Mouse (Mus musculus) G1E (cell line): ENCODE data around the gene Fbxo3. TPM values are rescaled to one million over a fixed set of nuclear protein-coding genes. Genes with fewer than 3 reads are reported as not detected.
"Not testable (repeated sequence)": the region's sequence is repeated elsewhere in the genome, so short reads cannot be mapped to it uniquely, and the experiment has no call there.

ENCODE experiments used
- ATAC-seq: 2 replicates; pipeline ENCODE4 v1.8.0; 2016; ENCODE audit warnings: mild to moderate bottlenecking; ENCODE audit not compliant: insufficient number of reproducible peaks, poor library complexity, low FRiP score, severe bottlenecking; ENCODE audit errors: extremely low read depth
- DNase-seq: peaks from one replicate; pipeline ENCODE4 v3.0.0; 2012; ENCODE audit warnings: low spot score
- H3K27me3 ChIP-seq: 2 replicates; pipeline ENCODE4 v1.6.1; 2012; ENCODE audit warnings: mild to moderate bottlenecking, low read length, inconsistent platforms; ENCODE audit not compliant: insufficient read depth
- H3K36me3 ChIP-seq: replicated peaks from 2 replicates; pipeline ENCODE3; 2012; ENCODE audit warnings: mild to moderate bottlenecking, inconsistent platforms
- H3K4me1 ChIP-seq: 2 replicates; pipeline ENCODE4 v1.6.1; 2012; ENCODE audit warnings: low read depth, low read length, inconsistent platforms, mixed read lengths; ENCODE audit not compliant: insufficient read depth
- H3K4me3 ChIP-seq: 2 replicates; pipeline ENCODE4 v1.5.1; 2012; ENCODE audit warnings: low read depth, mild to moderate bottlenecking, inconsistent platforms, low read length, moderate library complexity, mixed read lengths
- H3K9me3 ChIP-seq: replicated peaks from 2 replicates; pipeline ENCODE4 v1.6.1; 2012; ENCODE audit warnings: inconsistent platforms
- CTCF ChIP-seq: IDR thresholded peaks from 2 replicates; pipeline ENCODE4 v1.5.1; 2012; ENCODE audit warnings: low read depth, low read length, inconsistent platforms, mixed read lengths
- GATA1 ChIP-seq: IDR thresholded peaks from 2 replicates; pipeline ENCODE4 v1.6.1; 2012; ENCODE audit warnings: borderline replicate concordance, low read length, inconsistent platforms, mixed read lengths
- GATA2 ChIP-seq: IDR thresholded peaks from 2 replicates; pipeline ENCODE4 v1.6.1; 2012; ENCODE audit warnings: low read depth, low read length, inconsistent platforms, borderline replicate concordance
- POLR2AphosphoS5 ChIP-seq: IDR thresholded peaks from 2 replicates; pipeline ENCODE4 v1.6.1; 2012; ENCODE audit warnings: low read depth, low read length, inconsistent platforms; ENCODE audit not compliant: insufficient replicate concordance
- TAL1 ChIP-seq: conservative IDR thresholded peaks from 2 replicates; pipeline ENCODE4 v1.6.1; 2012; ENCODE audit warnings: low read depth, low read length, inconsistent platforms, mixed read lengths
- polyA plus RNA-seq: library from polyadenylated mRNA; stranded (reverse); fragments of >175 nt; gene quantifications from 2 replicates; pipeline ENCODE4 v1.2.3, GENCODE M21; 2012
- total RNA-seq, 2 experiments: library from RNA; stranded (forward) in 1 of 2; stranded (reverse) in 1 of 2; fragments of 200-1000 nt in 1 of 2; fragments of >200 nt in 1 of 2; fragmentation: Nextera tagmentation in 1 of 2; gene quantifications; 2 replicates each; pipeline ENCODE4 v1.2.3; 2014 to 2017

The Fbxo3 gene
- total and polyA plus RNA-seq, 3 experiments = 9.4 to 126 (median 76.4) TPM

GRCm38 (mm10) chr2:103992618-103993332 is 34.7 kb upstream of the Fbxo3 start:
- TF ChIP-seq POLR2AphosphoS5 (no peak), GATA2 (no peak), CTCF (no peak), TAL1 (no peak), GATA1 (no peak)
- no peaks in the 10 kb centered on the region for H3K4me1 ChIP-seq
- no peak for DNase-seq
- no peak for ATAC-seq
- H3K36me3 ChIP-seq = no peaks in the 10 kb centered on the region
- H3K4me3 ChIP-seq = no peak overlapping the region
- peaks cover 16% of the 10 kb centered on the region for H3K27me3 ChIP-seq
- no peaks in the 10 kb centered on the region for H3K9me3 ChIP-seq

GRCm38 (mm10) chr2:104001076-104001475 is 26.4 kb upstream of the Fbxo3 start:
- TF ChIP-seq CTCF (peak; percentile 48), POLR2AphosphoS5 (no peak)
- DNase-seq (no peak), ATAC-seq (no peak)

DNA sequence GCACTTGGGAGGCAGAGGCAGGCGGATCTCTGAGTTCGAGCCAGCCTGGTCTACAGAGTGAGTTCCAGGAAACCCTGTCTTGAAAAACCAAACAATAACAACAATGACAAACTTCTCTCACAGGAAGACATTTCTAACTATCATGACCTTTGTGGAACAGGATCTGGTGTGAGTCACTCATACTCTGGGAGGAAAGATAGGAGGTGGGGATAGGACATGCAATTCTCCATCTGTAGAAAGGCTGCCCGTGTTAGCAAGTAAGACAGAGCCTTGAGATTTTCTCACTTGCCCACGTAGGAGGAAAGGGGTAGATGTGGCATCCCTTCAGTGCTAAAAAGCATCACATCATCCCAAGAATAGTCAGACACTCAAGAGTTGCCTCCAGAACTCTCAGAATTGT is 25.7 kb upstream of the Fbxo3 start:
- DNase-seq (no peak), ATAC-seq (no peak)
- peaks cover 29% of the 10 kb centered on the region for H3K27me3 ChIP-seq
- no peaks in the 10 kb centered on the region for H3K36me3 ChIP-seq
- H3K4me1 ChIP-seq = peaks cover 13% of the 10 kb centered on the region
- TF ChIP-seq CTCF (no peak), GATA1 (no peak), GATA2 (no peak)
- no peak overlapping the region for H3K4me3 ChIP-seq
- no peaks in the 10 kb centered on the region for H3K9me3 ChIP-seq

More at GRCm38 (mm10) chr2:104001076-104001475, 26.4 kb upstream of the Fbxo3 start:
- Histone ChIP-seq H3K36me3 (no peaks in the 10 kb centered on the region), H3K27me3 (peaks cover 24% of the 10 kb centered on the region), H3K9me3 (no peaks in the 10 kb centered on the region), H3K4me3 (no peak overlapping the region), H3K4me1 (peaks cover 13% of the 10 kb centered on the region)

DNA sequence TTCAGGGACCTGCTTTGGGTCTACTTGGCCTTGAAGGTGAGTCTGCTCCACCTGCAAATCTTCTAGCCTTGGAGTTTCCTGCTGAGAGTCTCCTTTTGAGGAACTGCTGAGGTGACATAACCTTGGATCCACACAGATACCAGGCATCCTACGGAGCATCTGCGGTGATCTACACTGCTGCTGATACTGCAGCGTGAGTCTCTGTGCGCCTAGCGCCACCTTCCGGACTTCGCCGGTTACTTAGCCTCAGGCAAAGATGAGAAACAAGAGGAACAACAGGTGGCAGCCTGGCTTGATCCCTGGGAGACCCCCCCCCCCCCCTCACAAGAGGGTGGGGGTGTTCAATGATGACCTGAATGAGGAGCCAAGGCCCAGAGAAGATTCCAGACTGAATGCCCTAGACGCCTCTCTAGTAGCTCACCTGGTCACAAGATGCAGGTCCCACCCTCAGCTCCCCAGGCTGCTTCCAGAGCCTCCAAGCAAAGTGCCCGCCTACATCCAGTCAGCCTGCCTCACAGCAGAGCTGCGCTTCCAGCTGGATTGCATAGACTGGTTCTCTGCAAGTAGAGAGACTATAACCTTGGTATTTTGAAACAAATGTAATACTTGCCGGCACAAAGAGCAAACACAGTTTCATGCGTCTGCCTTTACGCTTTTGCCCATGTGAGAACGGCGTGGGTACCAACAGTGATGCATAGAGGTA is 24.7 kb upstream of the Fbxo3 start:
- DNase-seq (peak; percentile 28), ATAC-seq (no peak; the same call in 1 of the 2 replicates)
- Histone ChIP-seq H3K4me3 (no peak overlapping the region), H3K4me1 (peaks cover 13% of the 10 kb centered on the region), H3K36me3 (no peaks in the 10 kb centered on the region), H3K9me3 (no peaks in the 10 kb centered on the region), H3K27me3 (peaks cover 39% of the 10 kb centered on the region)
- TF ChIP-seq TAL1 (no peak), CTCF (peak; percentile 48; the same call in 1 of the 2 replicates)

- peaks cover 31% of the 10 kb centered on the region for H3K27me3 ChIP-seq
- ATAC-seq (no peak), DNase-seq (no peak)
- H3K4me3 ChIP-seq = no peak overlapping the region
- no peaks in the 10 kb centered on the region for H3K36me3 ChIP-seq
- TF ChIP-seq GATA2 (no peak), GATA1 (no peak), POLR2AphosphoS5 (no peak), CTCF (no peak), TAL1 (no peak)
- H3K4me1 ChIP-seq = no peaks in the 10 kb centered on the region
- H3K9me3 ChIP-seq = no peaks in the 10 kb centered on the region
Measured at GRCm38 (mm10) chr2:104007793-104008519, 19.6 kb upstream of the Fbxo3 start.

- H3K36me3 ChIP-seq, ATAC-seq, DNase-seq, H3K9me3 ChIP-seq, H3K4me3 ChIP-seq, H3K4me1 ChIP-seq: not testable (repeated sequence)
- peaks cover 25% of the 10 kb centered on the region for H3K27me3 ChIP-seq
Measured at GRCm38 (mm10) chr2:104008853-104009252, 18.7 kb upstream of the Fbxo3 start.
